Mouse (Mus musculus) ovary, postnatal 14 days (tissue): ENCODE results near the gene Bscl2.

Experiments
- DNase-seq: peaks from one replicate; pipeline ENCODE4 v3.0.0; 2022; ENCODE audit warnings: low spot score

The Bscl2 gene

DNA sequence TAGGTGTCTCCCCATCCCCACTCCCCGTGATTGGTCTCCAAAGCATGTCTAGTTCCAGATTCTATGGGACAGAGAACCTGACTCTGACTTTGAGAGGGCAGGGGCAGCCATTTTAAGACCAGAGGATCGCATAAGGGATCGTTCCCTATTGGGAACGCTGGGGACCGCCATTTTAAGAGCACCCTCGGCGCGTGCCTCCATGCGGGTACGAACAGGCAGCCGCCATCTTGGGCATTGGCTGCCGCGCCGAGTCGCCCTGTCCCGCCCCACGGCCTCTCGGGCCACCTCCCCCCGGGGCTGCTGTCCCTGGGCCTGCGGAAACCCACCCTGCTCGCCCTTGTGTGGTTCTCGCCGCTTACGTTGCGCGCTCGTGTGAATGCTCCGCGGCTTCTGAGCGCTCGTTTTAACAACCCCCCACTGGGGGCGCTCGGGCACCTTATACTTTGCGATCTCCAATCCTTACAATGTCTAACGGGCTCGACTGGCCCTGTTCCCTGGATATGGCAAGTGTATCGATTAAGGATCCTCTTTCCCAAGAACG is at the start of gene Bscl2:
Bscl2 (plus strand) TSS at position 217 of the 541 bp plus-strand sequence.
- peak; percentile 66 for DNase-seq

DNA sequence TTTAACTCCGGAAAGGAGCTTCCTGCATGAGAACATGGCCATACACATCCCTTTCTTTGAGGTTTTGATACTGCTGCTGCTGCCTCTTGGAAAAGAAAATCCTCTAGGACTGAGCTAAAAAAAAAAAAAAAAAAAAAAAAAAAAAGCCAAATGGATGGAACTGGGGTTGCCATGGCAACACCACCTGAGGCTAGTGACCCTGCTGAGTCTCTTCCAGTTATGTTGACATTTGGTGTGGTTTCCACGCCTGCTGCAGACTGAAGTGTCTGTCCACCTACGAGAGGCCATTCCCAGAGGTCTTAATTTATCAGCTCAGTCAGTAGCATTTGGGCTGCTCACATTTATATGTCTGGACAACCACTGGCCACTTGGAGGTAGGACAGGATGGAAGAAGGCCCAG is 48.7 kb upstream of the Bscl2 start:
- no peak for DNase-seq

- DNase-seq: no peak
These were observed 48.1 kb upstream of the Bscl2 start for GRCm38 (mm10) chr19:8789171-8789570.

DNA sequence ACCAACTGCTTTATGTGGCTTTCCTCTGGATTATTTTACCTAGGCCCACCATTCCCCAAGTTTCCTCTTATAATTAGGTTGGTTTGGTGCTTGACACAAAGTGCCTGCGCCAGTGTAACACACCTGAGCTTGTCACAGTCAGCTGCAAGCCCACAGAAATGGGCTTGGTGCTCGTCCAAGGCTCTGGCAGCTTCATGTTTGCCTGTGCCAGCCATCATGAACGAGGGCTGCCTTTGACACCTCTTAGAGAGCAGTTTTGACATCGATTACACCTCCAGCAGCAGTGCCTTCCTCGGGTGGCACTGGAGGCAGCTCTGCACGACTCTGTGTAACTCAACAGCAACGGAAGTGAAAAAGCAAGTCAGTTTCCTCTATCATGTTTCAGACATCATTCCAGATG is 47.1 kb upstream of the Bscl2 start:
- DNase-seq: no peak

DNA sequence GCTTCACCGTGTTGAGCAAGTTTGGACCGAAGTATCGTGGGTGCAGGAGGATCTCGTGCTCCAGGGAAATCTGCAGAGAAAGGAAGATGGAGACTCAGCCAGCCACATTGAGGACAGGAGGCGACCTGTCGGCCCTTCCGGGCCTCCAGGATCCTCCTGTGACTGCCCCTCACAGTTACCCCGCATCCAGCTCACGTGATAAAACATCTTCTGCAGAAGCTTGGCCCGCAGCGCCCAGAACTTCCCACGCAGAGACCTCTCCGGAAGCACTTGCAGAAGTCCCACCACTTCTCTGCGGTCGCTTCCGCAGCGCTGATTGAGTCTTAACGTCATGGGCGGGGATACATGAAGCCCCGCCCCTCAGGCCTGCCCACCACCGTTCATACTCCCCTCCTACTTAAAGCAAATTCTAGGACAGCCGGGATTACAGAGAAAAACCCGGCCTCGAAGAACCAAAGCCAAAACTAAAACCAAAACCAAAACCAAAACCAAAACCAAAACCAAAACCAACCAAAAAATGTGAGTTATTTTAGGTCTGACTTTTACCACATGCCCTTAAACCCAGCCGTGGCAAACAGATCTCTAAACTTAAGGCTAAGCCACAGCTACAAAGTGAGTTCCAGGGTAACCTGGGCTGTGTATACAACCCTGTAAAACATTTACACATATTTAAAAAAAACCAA is 38.9 kb upstream of the Bscl2 start, which contains the start of gene Polr2g:
Polr2g (minus strand) TSS at position 314 of the 683 bp plus-strand sequence.
- DNase-seq: peak; percentile 78

DNA sequence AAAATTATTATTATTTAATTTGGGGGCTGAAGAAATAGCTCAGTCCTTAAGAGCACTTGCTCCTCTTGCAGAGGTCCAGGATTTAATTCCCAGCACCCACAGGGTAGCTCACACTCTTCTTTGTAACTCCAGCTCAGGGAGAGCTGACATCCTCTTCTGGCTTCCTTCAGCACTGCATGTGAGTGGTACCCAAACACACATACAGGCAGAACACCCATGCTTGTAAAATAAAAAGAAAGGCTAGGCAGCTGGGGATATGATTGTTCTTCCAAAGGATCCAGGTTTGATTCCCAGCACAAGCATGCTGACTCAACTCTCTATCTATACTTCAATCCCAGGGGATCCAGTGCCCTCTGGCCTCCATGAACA is 38.3 kb upstream of the Bscl2 start:
- DNase-seq: no peak

GRCm38 (mm10) chr19:8802130-8802821 is 35.0 kb upstream of the Bscl2 start, which contains the start of gene Zbtb3:
Zbtb3 (plus strand) TSS chr19:8802555.
- peak; percentile 78 for DNase-seq

GRCm38 (mm10) chr19:8803204-8803780 is 34.0 kb upstream of the Bscl2 start:
- no peak for DNase-seq

GRCm38 (mm10) chr19:8803879-8804660 is 33.2 kb upstream of the Bscl2 start:
- DNase-seq: no peak

DNA sequence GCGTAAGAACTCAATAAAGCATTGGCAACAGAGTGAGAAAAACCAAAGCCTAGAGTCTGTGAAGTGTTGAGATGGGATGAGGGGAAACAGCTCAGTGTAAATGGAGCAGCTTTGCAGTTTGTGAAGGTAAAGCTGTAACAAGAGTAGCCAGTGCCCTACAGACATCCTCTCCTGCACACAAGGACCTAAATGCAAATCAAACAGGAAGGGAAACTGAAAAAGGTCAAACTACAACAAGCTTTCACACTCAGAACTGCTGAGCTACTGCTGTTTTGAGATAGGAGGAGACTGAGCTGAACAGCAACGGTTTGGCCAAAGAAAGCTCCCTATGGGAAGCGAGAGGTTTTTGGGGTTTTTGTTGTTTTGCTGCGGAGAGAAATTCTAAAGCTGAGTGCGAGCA is 30.5 kb upstream of the Bscl2 start:
- DNase-seq: no peak

GRCm38 (mm10) chr19:8815812-8816211 is 21.5 kb upstream of the Bscl2 start:
- DNase-seq: no peak

GRCm38 (mm10) chr19:8817001-8817400 is 20.3 kb upstream of the Bscl2 start:
- DNase-seq: no peak

DNA sequence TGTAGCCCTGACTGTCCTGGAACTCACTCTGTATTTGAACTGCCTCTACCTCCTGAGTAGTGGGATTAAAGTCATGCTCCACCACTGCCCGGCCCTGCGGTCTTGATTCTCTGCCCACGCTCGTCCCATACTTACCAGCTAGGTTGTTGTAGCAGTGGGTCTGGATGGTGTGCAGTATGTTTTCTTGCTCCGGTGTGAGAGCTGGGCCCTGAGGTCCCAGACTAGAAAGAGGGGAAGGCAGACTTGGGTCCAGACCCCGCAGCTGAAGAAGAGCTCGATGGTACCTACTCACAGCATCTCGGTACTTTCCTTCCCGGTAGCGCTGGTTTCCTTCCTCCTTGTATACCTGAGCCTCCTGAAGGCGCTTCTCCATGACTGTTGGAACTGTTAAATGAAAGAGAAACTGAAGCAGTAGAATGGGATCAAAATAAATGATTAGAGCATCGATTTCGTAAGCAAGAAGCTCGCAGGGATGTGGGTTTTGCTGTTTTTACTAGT is 18.9 kb upstream of the Bscl2 start:
- no peak for DNase-seq

DNA sequence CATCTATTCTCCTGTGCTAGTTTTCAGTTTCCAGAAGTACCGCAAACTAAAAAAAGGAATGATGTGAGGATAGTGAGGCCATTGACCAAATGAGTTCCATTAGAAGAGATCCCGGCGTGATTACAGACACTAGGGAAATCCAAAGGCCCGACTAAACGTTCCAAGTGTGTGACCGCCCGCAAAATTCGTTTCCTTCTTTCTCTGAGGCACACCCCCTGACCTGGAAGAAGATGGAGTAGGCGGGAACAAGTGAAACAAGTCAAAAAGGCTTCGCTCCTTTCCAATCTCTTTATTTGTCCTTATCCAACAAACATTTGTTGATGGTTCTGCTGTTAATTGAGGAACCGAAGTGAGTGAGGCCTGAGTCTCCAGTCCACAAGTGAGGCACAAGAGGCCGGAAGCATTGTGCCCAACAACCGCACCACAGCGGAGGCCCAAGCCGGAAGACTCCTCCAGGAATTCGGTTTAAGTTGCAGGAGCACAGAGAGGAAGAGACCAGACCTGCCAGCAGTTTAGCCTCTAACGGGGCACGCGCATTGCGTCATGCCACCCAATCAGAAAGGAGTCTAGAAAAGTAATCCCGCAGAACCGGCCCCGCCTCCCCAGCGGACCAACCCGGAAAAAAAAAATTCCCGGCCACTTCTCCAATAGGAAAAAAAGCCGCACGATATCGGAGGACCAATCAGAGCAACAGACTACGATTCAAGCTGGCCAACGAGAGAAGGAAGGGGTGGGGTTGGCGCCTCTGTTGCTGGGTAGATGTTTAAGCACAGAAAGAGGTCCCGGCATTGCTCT is 18.3 kb upstream of the Bscl2 start, which contains the start of gene Ttc9c:
Ttc9c (minus strand) TSS at position 533 of the 795 bp plus-strand sequence.
- peak; percentile 83 for DNase-seq

DNA sequence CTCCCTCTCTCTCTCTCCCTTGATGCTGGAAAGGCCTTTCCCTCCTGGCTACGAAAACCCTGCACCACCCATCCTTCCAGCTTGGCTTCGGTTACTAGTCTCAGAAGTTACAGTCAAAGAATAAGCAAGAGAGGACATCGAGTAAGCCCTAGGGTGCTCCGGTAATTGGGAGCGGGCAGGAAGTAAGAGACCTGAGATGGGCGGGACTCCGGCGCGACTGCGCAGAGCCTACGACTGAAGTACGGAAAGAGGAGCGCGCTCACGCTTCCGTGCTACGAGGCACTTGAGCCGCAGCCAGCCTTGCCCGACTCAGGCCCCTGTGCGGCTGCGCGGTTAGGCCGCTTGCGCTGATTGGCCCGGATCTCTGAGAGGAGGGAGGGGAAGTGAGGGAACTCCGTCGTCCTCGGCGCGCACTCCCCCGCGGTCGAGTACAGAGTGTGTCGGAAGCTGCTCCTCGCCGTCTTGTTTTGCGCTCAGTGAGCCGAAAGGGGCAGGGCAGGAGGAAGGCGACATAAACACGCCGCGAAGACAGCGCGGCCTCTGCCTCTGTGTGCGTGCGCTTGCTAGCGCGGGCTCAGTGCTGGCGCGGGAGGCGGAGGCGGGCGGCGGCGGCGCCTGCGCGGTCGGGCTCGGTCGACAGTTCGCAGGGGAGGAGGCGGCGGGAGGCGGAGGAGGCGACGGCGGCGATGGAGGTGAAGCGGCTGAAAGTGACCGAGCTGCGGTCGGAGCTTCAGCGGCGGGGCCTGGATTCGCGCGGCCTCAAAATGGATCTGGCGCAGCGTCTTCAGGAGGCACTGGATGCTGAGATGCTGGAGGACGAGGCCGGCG is 17.5 kb upstream of the Bscl2 start, which contains the start of gene Hnrnpul2:
Hnrnpul2 (plus strand) TSS at position 415 of the 828 bp plus-strand sequence.
- peak; percentile 95 for DNase-seq

GRCm38 (mm10) chr19:8820424-8820956 is 16.8 kb upstream of the Bscl2 start:
- DNase-seq: no peak

DNA sequence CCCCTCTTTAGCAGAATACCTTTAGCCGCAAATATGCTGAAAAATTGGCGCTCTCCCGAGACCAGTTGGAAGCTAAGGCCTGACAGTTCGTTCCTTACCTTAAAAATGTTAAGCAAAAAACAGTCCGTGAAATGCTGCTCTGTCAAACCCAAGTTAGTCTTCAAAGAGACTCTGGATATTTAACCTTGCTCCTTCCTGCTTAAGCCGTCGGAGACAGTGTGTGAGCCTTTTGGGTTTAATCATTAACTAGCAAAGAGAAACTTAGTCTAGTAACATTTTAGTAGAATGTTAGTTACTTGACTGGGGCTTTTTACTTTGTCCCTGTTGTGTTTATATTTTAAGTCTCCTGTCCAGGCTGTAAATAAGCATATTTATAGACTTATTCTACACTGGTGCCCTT is 16.1 kb upstream of the Bscl2 start:
- DNase-seq: no peak

DNA sequence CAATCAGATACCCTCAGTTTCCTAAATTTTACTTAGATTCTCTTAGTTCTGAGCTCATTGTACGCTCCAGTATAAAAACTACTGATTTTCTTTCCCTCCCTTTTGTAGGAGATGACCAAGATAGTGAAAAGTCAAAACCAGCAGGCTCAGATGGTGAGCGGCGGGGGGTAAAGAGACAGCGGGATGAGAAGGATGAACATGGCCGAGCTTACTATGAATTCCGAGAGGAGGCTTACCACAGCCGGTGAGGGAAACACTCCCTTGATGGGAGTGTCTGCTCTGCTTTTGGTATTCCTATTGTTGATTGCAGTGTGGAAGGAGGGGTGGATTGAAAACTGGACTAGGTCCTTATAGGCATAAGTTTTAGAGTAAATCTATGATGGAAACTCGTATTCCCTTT is 14.6 kb upstream of the Bscl2 start:
- no peak for DNase-seq

DNA sequence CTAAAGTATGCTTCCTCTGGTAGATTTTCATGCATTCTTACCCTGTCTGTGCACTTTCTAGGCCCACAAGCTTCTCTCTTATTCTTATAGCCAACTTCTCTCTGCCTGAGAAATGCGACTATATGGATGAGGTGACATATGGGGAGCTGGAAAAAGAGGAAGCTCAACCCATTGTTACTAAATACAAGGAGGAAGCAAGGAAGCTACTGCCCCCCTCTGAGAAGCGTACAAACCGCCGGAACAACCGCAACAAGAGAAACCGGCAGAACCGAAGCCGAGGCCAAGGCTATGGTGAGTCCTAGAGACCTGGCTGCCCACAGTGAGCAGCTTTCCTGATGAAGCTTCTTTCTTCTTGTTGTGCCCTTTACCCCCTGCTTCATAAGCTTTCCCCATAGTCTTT is 7.6 kb upstream of the Bscl2 start, which contains the start of gene AC129217.1:
AC129217.1 (plus strand) TSS at position 114 of the 400 bp plus-strand sequence.
- DNase-seq: no peak

GRCm38 (mm10) chr19:8830664-8831063 is 6.6 kb upstream of the Bscl2 start:
- no peak for DNase-seq
